Mouse (Mus musculus): Measurements from ENCODE around the gene Setmar.

The Setmar gene

DNA sequence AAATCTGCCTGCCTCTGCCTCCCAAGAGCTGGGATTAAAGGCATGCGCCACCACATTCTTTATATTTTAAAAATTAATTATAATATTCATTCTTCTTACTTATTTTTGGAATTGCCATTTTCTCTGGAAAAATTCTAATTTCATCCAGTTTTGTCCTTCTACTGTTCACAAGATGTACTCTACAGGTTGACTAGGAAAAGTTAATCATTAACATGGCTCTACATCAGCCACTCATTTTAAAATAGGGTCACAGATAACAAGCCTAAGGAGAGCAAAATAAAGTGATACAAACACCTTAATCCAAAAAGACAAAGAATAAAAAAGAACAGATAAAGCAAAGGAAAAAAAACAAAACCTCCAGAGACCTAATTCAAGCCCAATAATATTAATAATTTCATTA is 50.1 kb downstream of the Setmar start:
- no peak for DNase-seq (ENCODE audit: low read depth)

DNA sequence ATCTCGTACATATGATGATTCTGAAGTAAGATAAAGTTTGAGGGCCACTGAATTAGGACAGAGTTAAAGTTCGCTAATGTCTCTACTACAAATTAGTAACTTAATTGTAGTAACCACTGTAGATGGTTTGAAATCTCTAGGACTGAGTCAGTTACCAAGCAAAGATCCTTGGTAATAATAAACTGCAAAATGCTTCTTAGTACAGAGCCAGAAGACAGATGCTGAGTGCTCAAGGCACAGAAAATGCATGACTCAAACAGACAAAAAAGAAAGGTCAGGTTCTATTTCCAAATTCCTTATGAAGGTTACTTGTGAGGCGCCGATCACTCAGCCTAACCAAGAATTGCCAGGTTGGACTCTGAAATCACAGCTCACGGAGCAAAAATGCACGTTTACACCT is 53.0 kb downstream of the Setmar start:
- no peak for DNase-seq (ENCODE audit: low read depth)

DNA sequence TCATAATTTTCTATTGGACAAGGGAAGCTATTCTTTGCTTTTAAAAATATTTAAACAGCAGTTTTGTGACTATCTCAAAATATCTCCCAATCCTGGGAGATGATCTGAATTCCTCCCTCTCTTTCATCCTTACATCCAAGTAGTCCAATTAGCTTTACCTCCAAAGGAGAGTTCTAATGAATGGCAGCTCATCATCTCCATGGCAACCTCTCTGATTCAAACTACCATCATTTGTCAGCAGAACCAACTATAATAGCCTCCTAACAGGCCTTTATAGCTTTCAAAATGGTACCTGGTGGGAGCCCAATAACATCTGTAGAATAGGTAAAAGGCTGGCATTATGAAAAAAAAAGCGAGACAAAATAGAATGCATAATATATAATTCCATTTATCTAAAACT is 60.6 kb downstream of the Setmar start:
- no peak for DNase-seq (ENCODE audit: low read depth)

DNA sequence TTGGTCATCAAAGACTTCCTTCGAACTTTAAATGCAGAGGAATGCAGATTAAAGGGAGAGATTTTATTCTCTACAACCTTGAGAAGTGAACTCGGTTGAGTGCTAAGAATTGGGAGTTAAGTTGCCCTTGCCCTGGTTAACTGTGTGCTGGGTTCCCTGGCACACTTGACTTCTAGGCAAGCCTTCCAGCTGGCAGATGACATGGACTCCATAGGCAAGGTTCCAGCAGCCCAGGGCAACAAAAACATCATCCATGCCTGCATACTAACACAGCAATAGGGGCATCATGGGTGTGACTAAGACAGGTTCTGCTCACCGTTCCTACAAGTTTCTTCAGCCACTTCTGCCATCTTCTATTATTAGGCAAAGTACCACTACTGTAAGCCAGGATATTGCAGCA is 61.8 kb downstream of the Setmar start:
- no peak for DNase-seq (ENCODE audit: low read depth)

Data from induced T-regulatory cell, adult 2 months (primary cell).